Mouse (Mus musculus) inflammation-experienced regulatory T-cells, adult 6 months (primary cell): ENCODE data around the gene Ccdc173. TPM values are rescaled to one million over a fixed set of nuclear protein-coding genes. Genes with fewer than 3 reads are reported as not detected.
"Not testable (repeated sequence)": the region's sequence is repeated elsewhere in the genome, so short reads cannot be mapped to it uniquely, and the experiment has no call there.

Experiments used
- ATAC-seq: one replicate; pipeline ENCODE4 v1.8.0; 2017
- polyA plus RNA-seq, 3 experiments: library from polyadenylated mRNA; unstranded; fragments of 100-300 nt; shearing (Covaris generic); gene quantifications; one replicate each; pipeline ENCODE4 v1.2.1; 2017

Gene Ccdc173
- polyA plus RNA-seq: 1 to 10 TPM; 3.8 to 4.6 (median 4.3) TPM

GRCm38 (mm10) chr2:69789429-69790069 lies at the start of gene Ccdc173, which contains the start of gene Phospho2:
Gene Ccdc173 (minus strand): TSS chr2:69789575.
Gene Phospho2 (plus strand): TSS chr2:69789623.
- ATAC-seq: peak; percentile 88

GRCm38 (mm10) chr2:69838707-69839106 lies 49.3 kb upstream of the Ccdc173 start:
- ATAC-seq: no peak

- no peak for ATAC-seq
Observed at GRCm38 (mm10) chr2:69837996-69838395, 48.6 kb upstream of the Ccdc173 start.

- no peak for ATAC-seq
Observed at GRCm38 (mm10) chr2:69837244-69837967, 48.0 kb upstream of the Ccdc173 start.

- no peak for ATAC-seq
Observed at GRCm38 (mm10) chr2:69830116-69830515, 40.7 kb upstream of the Ccdc173 start.

GRCm38 (mm10) chr2:69829680-69830079 lies 40.3 kb upstream of the Ccdc173 start:
- no peak for ATAC-seq

GRCm38 (mm10) chr2:69828031-69828430 lies 38.7 kb upstream of the Ccdc173 start:
- ATAC-seq: no peak

GRCm38 (mm10) chr2:69826380-69826779 lies 37.0 kb upstream of the Ccdc173 start:
- ATAC-seq: no peak

- no peak for ATAC-seq
Observed at GRCm38 (mm10) chr2:69825898-69826297, 36.5 kb upstream of the Ccdc173 start.

- no peak for ATAC-seq
Observed at GRCm38 (mm10) chr2:69823129-69823677, 33.8 kb upstream of the Ccdc173 start.

- ATAC-seq: no peak
Observed at GRCm38 (mm10) chr2:69822361-69823128, 33.2 kb upstream of the Ccdc173 start.

GRCm38 (mm10) chr2:69821711-69822110 lies 32.3 kb upstream of the Ccdc173 start, which contains the start of gene Klhl23:
Gene Klhl23 (plus strand): TSS chr2:69821944.
- ATAC-seq: no peak

GRCm38 (mm10) chr2:69820201-69820600 lies 30.8 kb upstream of the Ccdc173 start:
- no peak for ATAC-seq

GRCm38 (mm10) chr2:69818350-69819085 lies 29.1 kb upstream of the Ccdc173 start:
- no peak for ATAC-seq

- ATAC-seq: no peak
Observed at GRCm38 (mm10) chr2:69816575-69816974, 27.2 kb upstream of the Ccdc173 start.

- not testable (repeated sequence) for ATAC-seq
Observed at GRCm38 (mm10) chr2:69811349-69811748, 22.0 kb upstream of the Ccdc173 start.

GRCm38 (mm10) chr2:69810169-69810568 lies 20.8 kb upstream of the Ccdc173 start:
- no peak for ATAC-seq

- ATAC-seq: not testable (repeated sequence)
Observed at GRCm38 (mm10) chr2:69804663-69805062, 15.3 kb upstream of the Ccdc173 start.

- no peak for ATAC-seq
Observed at GRCm38 (mm10) chr2:69803756-69804155, 14.4 kb upstream of the Ccdc173 start.

GRCm38 (mm10) chr2:69802911-69803312 lies 13.5 kb upstream of the Ccdc173 start:
- peak; percentile 96 for ATAC-seq

GRCm38 (mm10) chr2:69790722-69791121 lies 1.3 kb upstream of the Ccdc173 start:
- no peak for ATAC-seq

- ATAC-seq: peak; percentile 81
Observed at GRCm38 (mm10) chr2:69790285-69790684, 910 bp upstream of the Ccdc173 start.
